ENCODE assay signal across 8 mouse cellular contexts in genomic region chr13:73718225-73718624, GRCm38 (mm10). TPM values are rescaled to one million over a fixed set of nuclear protein-coding genes. Genes with fewer than 3 reads are reported as not detected.
DNase-seq lines count a peak whose midpoint lies in the region; ATAC-seq and TF ChIP-seq lines count a peak whose summit lies in the region.

No protein-coding gene starts in this region.

- H3K4me1 ChIP-seq in hindbrain, embryonic 10.5 days (replicated peaks), result no peaks in the 10 kb centered on the region; the same call in 1 of the 2 replicates
- no peaks in the 10 kb centered on the region for H3K4me1 ChIP-seq in hindbrain, embryonic 12.5 days
- peaks cover 4% of the 10 kb centered on the region; the same call in 1 of the 2 replicates for H3K4me1 ChIP-seq in limb, embryonic 10.5 days
- H3K4me1 ChIP-seq in midbrain, postnatal 0 days (ENCODE audit: insufficient read depth, low read length), result no peaks in the 10 kb centered on the region

- H3K9me3 ChIP-seq in hindbrain, embryonic 10.5 days, result no peaks in the 10 kb centered on the region
- H3K9me3 ChIP-seq in hindbrain, embryonic 12.5 days (replicated peaks), result no peaks in the 10 kb centered on the region
- H3K9me3 ChIP-seq in limb, embryonic 10.5 days (replicated peaks), result no peaks in the 10 kb centered on the region
- no peaks in the 10 kb centered on the region for H3K9me3 ChIP-seq in midbrain, postnatal 0 days (ENCODE audit: low read length)

- 0 out of 2 replicates have a peak, but pooled peaks cover 3% of the 10 kb centered on the region for H3K27me3 ChIP-seq in hindbrain, embryonic 10.5 days (ENCODE audit: insufficient read depth, poor library complexity, severe bottlenecking)
- no peaks in the 10 kb centered on the region for H3K27me3 ChIP-seq in hindbrain, embryonic 12.5 days
- no peaks in the 10 kb centered on the region for H3K27me3 ChIP-seq in limb, embryonic 10.5 days (ENCODE audit: low read depth, poor library complexity, severe bottlenecking)
- no peaks in the 10 kb centered on the region for H3K27me3 ChIP-seq in midbrain, postnatal 0 days (ENCODE audit: insufficient read depth, low read length)

- no peaks in the 10 kb centered on the region for H3K36me3 ChIP-seq in hindbrain, embryonic 10.5 days
- H3K36me3 ChIP-seq in hindbrain, embryonic 12.5 days, result no peaks in the 10 kb centered on the region
- no peaks in the 10 kb centered on the region for H3K36me3 ChIP-seq in limb, embryonic 10.5 days
- H3K36me3 ChIP-seq in midbrain, postnatal 0 days (ENCODE audit: insufficient read depth, low read length), result no peaks in the 10 kb centered on the region

- TF ChIP-seq CTCF in midbrain, postnatal 0 days (IDR thresholded peaks at IDR 0.05), result peak; percentile 98

- no peak for ATAC-seq in hindbrain, embryonic 12.5 days (ENCODE audit: low FRiP score)
- ATAC-seq in midbrain, postnatal 0 days (ENCODE audit: low FRiP score), result peak; percentile 54; the same call in 1 of the 2 replicates

- H3K27ac ChIP-seq in hindbrain, embryonic 10.5 days, result no peak overlapping the region
- H3K27ac ChIP-seq in hindbrain, embryonic 12.5 days, result no peak overlapping the region
- no peak overlapping the region for H3K27ac ChIP-seq in limb, embryonic 10.5 days
- no peak overlapping the region for H3K27ac ChIP-seq in midbrain, postnatal 0 days (ENCODE audit: low read depth, low read length)

- no peak overlapping the region for H3K9ac ChIP-seq in hindbrain, embryonic 12.5 days
- H3K9ac ChIP-seq in midbrain, postnatal 0 days (replicated peaks; ENCODE audit: low read length, poor library complexity, severe bottlenecking), result no peak overlapping the region

- H3K4me2 ChIP-seq in hindbrain, embryonic 12.5 days (replicated peaks), result no peak overlapping the region
- no peak overlapping the region for H3K4me2 ChIP-seq in midbrain, postnatal 0 days (ENCODE audit: low read depth, low read length, poor library complexity, severe bottlenecking)

- 6% methylated on average over 2 of the region's 2 CpGs for WGBS in hindbrain, embryonic 10.5 days
- 7% methylated on average over 2 of the region's 2 CpGs for WGBS in hindbrain, embryonic 12.5 days
- 7% methylated on average over 2 of the region's 2 CpGs for WGBS in limb, embryonic 10.5 days
- WGBS in midbrain, postnatal 0 days, result 5% methylated on average over 2 of the region's 2 CpGs

- H3K4me3 ChIP-seq in hindbrain, embryonic 10.5 days, result no peak overlapping the region
- H3K4me3 ChIP-seq in hindbrain, embryonic 12.5 days, result no peak overlapping the region
- H3K4me3 ChIP-seq in limb, embryonic 10.5 days, result no peak overlapping the region
- H3K4me3 ChIP-seq in midbrain, postnatal 0 days (ENCODE audit: low read depth, low read length), result no peak overlapping the region

- DNase-seq in hindbrain, embryonic 10.5 days (ENCODE audit: low spot score), result peak; percentile 82
- DNase-seq in cerebellum, postnatal 36 days, result peak; percentile 70 to 84
- peak; percentile 51 to 62 for DNase-seq in gastrocnemius, adult 8-10 months (ENCODE audit: low spot score in 2 of 2)
- peak; percentile 93 for DNase-seq in kidney, adult 9 months
- peak; percentile 88 for DNase-seq in limb, embryonic 10.5 days (ENCODE audit: low spot score)
- peak; percentile 94 for DNase-seq in midbrain, postnatal 0 days (ENCODE audit: low spot score)
- peak; percentile 45 to 61 for DNase-seq in spleen, postnatal 36 days (ENCODE audit: low spot score in 2 of 2)

RNA-seq across cellular contexts. Expression of gene Slc6a19, which starts 13.6 kb away (rescaled TPM):
- 0.34 TPM in 1 of 2 replicates, not detected in the other for polyA plus RNA-seq in hindbrain, embryonic 10.5 days (2016; fragmentation: Nextera tagmentation; extraction: Ambion mirVana)
- 0.17 and 0.26 TPM in 2 replicates for polyA plus RNA-seq in hindbrain, embryonic 12.5 days (2016; fragmentation: Nextera tagmentation; extraction: Ambion mirVana)
- not detected for total RNA-seq in gastrocnemius, adult 8-10 months (2022)
- polyA plus RNA-seq in limb, embryonic 10.5 days (2016; fragmentation: Nextera tagmentation; extraction: Ambion mirVana), result not detected in 2 replicates
- total RNA-seq in midbrain, postnatal 0 days (2014; rRNA removed), result 0.33 and 0.49 TPM in 2 replicates
- polyA plus RNA-seq in midbrain, postnatal 0 days (2015; fragmentation: Nextera tagmentation; extraction: Ambion mirVana), result 0.53 and 0.79 TPM in 2 replicates

RNA-seq across cellular contexts. Expression of gene Slc12a7, which starts 14.7 kb away (rescaled TPM):
- 43.4 and 53.4 TPM in 2 replicates for polyA plus RNA-seq in hindbrain, embryonic 10.5 days (2016; fragmentation: Nextera tagmentation; extraction: Ambion mirVana)
- polyA plus RNA-seq in hindbrain, embryonic 12.5 days (2016; fragmentation: Nextera tagmentation; extraction: Ambion mirVana), result 35.9 and 39.3 TPM in 2 replicates
- 1 to 10 TPM; 3.5 to 5.1 (median 3.6) TPM for total RNA-seq in gastrocnemius, adult 8-10 months (2022)
- polyA plus RNA-seq in limb, embryonic 10.5 days (2016; fragmentation: Nextera tagmentation; extraction: Ambion mirVana), result 49.5 and 59.6 TPM in 2 replicates
- total RNA-seq in midbrain, postnatal 0 days (2014; rRNA removed), result 8.9 and 9.3 TPM in 2 replicates
- 4.1 and 4.7 TPM in 2 replicates for polyA plus RNA-seq in midbrain, postnatal 0 days (2015; fragmentation: Nextera tagmentation; extraction: Ambion mirVana)

RNA-seq across cellular contexts. Expression of gene Slc6a18, which starts 40.4 kb away (rescaled TPM):
- not detected in 2 replicates for polyA plus RNA-seq in hindbrain, embryonic 10.5 days (2016; fragmentation: Nextera tagmentation; extraction: Ambion mirVana)
- not detected in 2 replicates for polyA plus RNA-seq in hindbrain, embryonic 12.5 days (2016; fragmentation: Nextera tagmentation; extraction: Ambion mirVana)
- under 1 TPM in 3 of 4 experiments, not detected in 1; 0.07 to 0.43 (median 0.12) TPM for total RNA-seq in gastrocnemius, adult 8-10 months (2022)
- polyA plus RNA-seq in limb, embryonic 10.5 days (2016; fragmentation: Nextera tagmentation; extraction: Ambion mirVana), result not detected in 2 replicates
- not detected in 2 replicates for total RNA-seq in midbrain, postnatal 0 days (2014; rRNA removed)
- polyA plus RNA-seq in midbrain, postnatal 0 days (2015; fragmentation: Nextera tagmentation; extraction: Ambion mirVana), result not detected in 2 replicates
